Mouse (Mus musculus) spleen, postnatal 36 days (tissue): ENCODE data around the gene Dnttip1.
"Not testable (repeated sequence)": the region's sequence is repeated elsewhere in the genome, so short reads cannot be mapped to it uniquely, and the experiment has no call there.

ENCODE experiments used
- DNase-seq, 2 experiments: peaks; one replicate each; pipeline ENCODE4 v3.0.0; 2022; ENCODE audit warnings: low spot score in 2 of 2, mixed read lengths in 1 of 2

Gene Dnttip1

GRCm38 (mm10) chr2:164781876-164782275 lies 36.1 kb downstream of the Dnttip1 start:
- no peak for DNase-seq

DNA sequence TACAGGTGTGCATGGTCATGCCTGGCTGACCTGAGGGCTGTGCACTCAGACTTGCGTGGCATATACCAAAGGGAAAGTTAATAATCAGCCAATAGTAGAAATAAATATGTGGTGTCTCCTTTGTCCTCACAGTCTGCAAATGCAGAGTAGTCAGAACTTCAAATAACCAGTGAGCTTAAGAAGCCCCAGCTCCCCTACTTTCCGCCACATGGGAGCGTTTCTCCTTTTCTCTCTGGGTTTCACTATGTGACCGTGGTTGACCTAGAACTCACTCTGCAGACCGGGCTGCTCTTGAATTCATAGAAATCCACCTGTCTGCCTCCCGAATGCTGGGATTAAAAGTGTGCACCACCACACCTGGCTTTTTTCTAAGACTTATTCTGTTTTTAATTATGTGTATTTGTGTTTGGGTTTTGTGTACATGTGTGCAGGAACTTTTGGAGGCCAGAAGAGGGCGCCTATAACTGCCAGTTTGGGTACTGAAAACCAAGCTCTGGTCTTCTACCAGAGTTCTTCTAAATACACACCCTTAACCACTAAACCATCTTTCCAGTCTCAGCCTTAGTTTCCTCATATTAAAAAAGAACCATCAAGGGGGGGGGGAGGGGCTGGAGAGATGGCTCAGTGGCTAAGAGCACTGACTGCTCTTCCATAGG lies 38.3 kb downstream of the Dnttip1 start:
- no peak for DNase-seq

DNA sequence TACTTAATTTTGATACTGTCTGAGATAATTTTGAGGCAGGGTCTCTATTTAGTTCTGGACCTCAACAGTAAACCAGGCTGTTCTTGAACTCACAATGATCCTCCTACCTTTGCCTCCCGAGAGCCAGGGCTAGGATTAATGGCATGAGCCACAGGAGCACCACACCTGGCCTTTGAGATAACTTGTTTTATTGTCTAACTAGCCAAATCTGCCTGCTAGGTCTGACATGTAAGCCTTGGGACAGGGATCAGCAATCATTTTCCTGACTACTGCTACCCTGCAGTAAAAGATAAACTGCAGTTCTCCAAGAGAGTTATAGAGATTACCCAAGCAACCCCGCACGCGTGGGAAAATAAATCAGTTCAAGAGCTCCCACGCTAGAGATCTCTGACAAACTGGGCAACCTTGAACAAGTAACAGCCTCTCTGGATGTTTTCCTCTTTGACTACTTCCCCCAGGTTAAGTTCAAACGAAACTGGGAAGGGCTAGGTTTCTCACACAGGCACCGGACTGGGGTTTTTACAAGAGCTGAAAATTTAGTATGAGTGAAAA lies 39.2 kb downstream of the Dnttip1 start:
- no peak for DNase-seq

DNA sequence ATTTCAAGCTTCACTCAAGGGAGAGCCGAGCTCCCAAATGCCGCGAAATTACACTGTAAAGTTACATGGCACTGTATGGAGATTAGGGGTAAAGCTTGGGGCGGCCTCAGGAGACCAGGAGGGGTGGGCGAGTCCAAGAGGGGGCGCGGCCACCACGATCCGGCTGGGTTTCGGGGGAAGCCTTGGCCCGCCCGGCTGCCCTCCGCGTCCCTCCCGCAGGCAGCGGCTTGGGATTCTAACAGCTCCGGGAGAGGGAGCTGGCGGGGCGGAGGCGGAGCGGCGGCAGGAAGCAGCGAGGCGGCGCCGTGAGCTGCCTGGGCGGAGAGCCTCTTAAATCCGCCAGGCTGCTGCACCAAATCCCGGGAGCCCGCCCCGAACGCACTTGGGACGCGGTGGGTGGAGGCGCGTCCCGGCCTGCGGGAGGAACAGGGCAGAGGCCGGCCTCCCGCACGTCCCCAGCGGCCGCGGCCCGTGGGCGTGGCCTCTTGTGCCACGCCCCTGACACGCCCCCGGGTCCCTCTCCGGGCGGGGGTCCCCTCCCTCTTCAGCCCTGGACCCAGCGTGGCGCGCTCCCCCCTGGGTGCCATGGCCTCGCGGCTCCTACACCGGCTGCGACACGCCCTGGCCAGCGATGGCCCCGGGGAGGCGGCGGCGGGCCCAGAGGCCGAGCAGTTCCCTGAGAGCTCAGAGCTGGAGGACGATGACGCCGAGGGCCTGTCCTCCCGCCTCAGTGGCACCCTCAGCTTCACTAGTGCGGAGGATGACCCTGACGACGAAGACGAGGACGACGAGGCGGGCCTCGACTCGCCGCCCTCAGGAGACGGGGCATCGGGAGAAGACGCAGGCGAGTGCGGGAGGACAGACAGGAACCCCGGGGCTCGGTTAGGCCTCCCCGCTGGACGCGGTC lies 40.0 kb downstream of the Dnttip1 start, which contains the start of gene Snx21:
Snx21 (plus strand) TSS at position 343 of the 907 bp plus-strand sequence.
- DNase-seq = peak; percentile 61 to 65

DNA sequence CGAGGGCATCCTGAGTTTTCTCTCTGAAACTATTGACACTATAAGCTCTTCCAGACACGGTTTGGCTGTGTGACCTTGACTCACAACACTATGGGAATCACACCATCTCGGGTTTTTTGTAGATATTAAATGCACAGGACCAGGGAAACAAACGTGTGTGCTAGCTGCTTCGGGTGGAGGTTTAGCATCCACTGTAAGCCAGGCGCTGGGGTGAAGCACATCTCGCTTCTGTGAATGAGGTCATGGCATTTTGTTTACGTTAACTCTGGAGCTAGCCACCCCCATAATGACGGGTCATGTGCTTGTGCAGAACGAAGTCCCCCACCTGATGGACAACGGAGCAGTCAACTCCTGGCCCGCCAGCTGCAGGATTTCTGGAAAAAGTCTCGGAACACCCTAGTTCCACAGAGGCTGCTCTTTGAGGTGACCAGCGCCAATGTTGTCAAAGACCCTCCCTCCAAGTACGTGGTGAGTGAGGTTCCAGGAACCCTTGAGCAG lies 40.7 kb downstream of the Dnttip1 start:
- no peak for DNase-seq

GRCm38 (mm10) chr2:164787032-164787431 lies 41.2 kb downstream of the Dnttip1 start:
- DNase-seq = no peak

- DNase-seq = no peak
These were observed 42.0 kb downstream of the Dnttip1 start for GRCm38 (mm10) chr2:164787779-164788178.

- no peak for DNase-seq
These were observed 42.6 kb downstream of the Dnttip1 start for GRCm38 (mm10) chr2:164788411-164788810.

- DNase-seq = no peak
These were observed 44.7 kb downstream of the Dnttip1 start for GRCm38 (mm10) chr2:164790451-164790850.

GRCm38 (mm10) chr2:164791841-164792261 lies 46.1 kb downstream of the Dnttip1 start:
- DNase-seq = no peak

DNA sequence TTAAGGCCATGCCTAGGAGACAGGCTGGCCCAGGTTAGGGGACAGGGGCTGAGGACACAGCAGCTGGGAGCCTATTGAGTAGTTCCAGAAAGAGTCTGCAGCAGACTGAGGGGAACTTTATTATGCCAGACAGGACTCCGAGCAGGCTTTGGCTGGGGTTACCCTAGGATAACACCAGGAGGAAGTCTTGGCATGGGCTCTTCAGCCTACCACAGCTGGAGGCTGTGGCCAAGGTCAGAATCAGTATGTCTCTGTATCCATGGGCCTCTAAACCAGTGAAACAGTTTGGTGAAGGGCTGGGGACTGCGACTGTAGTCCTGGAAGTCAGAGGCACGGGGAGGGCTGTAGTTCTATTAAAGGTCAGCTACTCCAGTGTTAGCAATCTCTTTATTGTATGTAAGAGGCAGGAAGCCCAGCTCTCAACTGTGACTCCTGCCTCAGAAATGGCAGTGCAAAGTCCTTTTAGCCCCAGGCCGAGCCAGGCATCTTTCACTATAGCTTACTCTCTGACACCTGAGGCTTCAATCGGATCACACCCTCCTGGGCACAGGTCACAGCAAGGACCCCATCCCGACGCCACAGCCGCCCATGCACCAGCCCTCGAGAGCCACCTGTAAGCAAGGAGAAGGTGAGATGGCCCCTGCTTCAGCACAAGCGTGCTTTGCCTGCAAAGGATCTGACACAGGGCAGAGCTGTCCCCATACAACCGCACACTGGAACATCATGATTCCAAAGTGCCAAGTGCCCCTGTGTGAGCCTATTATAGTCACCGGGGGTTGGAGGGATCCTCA lies 46.8 kb downstream of the Dnttip1 start:
- no peak for DNase-seq

DNA sequence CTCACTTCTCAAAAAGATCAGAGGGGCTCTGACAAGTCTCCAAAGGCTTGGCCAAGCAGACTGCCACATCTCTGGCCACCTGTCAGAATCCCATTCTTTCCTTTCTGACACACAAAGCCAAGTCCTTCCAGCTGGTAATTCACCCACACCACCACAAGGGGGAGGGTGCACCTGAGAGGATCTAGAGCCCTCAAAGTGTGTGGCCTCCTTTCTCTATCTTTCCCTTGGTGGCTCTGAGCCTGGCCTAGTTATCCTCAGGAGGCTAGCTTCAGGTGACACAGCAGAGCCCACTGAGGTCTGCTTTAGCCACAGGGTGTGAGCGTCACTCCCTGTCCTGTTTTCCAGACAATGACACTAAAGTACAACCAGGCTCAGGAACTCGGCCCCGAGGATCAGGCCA lies 47.5 kb downstream of the Dnttip1 start:
- peak; percentile 44 to 54 for DNase-seq

DNA sequence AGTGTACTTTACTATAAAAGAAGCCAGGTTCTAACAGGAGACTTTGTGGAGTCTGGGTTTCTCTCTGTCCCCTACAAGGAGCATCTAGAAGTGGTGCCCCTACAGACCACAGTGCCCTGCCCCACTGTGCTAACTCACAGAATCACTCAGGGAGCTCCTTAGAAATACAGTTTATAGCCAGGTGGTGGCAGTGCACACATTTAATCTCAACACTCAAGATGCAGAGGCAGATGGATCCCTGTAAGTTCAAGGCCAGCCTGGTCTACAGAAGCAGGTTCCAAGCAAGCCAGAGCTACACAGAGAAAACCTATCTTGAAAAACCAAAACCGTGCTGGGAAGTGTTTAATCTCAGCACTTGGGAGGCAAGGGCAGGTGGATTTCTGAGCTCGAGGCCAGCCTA lies 48.0 kb downstream of the Dnttip1 start:
- no peak for DNase-seq

- DNase-seq = peak; percentile 67 to 81
These were observed 48.5 kb downstream of the Dnttip1 start for GRCm38 (mm10) chr2:164794293-164794692.

DNA sequence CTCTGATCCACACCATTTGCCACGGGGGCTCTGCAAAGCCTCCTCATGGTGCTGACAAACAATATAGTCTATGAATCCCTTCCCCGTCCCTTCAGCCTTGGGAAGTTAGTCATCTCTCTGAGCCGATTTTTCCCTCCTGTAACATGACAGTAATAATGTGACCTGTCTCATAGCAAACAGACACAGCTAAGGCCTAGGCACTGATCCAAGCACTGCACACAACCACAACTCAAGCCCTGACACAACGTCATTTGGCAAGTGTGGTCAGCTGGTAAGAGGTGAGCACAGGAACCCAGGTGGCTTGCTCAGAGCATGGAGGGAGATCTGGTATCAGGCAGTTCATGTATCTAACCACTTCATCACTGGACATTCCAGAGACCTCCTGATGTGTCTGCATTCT lies 50.1 kb downstream of the Dnttip1 start:
- DNase-seq = no peak

DNA sequence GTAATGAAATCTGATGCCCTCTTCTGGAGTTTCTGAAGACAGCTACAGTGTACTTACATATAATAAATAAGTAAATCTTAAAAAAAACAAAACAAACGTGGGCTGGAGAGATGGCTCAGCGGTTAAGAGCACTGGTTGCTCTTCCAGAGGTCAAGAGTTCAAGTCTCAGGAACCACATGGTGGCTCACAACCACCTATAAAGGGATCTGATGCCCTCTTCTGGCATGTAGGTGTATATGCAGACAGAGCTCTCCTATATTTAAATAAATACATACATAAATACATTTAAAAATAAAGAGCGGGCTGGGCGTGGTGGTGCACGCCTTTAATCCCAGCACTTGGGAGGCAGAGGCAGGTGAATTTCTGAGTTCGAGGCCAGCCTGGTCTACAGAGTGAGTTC lies 52.8 kb downstream of the Dnttip1 start:
- not testable (repeated sequence) for DNase-seq

GRCm38 (mm10) chr2:164800252-164801004 lies 54.6 kb downstream of the Dnttip1 start:
- DNase-seq = no peak

GRCm38 (mm10) chr2:164803201-164803920 lies 57.6 kb downstream of the Dnttip1 start:
- DNase-seq = no peak

- no peak for DNase-seq
These were observed 58.1 kb downstream of the Dnttip1 start for GRCm38 (mm10) chr2:164803921-164804313.
